Mouse (Mus musculus): ENCODE measurements around the gene Rgl2. TPM values are rescaled to one million over a fixed set of nuclear protein-coding genes. Genes with fewer than 3 reads are reported as not detected.
"Not testable (repeated sequence)": the region's sequence is repeated elsewhere in the genome, so short reads cannot be mapped to it uniquely, and the experiment has no call there.

Rgl2 gene
- total and polyA plus RNA-seq, 3 experiments: 24.9 to 43.6 TPM; not detected in 1

DNA sequence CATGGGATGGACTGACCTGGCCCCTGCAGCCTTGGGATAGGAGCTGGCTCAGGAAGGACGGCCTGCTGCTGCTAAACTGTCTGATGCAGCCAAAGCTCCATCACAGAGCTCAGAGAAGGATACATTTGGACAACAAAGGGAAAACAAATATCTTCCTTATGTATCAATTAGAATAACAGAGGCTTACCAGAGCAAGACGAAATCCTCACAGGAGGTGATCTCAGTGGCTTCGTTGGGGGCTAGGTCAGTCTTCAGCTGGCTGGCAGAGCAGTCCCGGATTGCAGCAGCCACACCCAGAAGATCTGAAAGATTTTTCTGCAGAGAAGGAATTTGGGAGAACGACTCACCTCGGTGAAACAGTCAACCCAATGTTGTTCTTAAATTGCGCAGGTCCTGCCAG lies 36.9 kb upstream of the Rgl2 start:
- no peaks in the 10 kb centered on the region for H3K27me3 ChIP-seq (ENCODE audit: control insufficient read depth in 1 of 2, insufficient read depth in 2 of 2, low read length in 2 of 2)
- peaks cover 26% of the 10 kb centered on the region for H3K79me2 ChIP-seq (ENCODE audit: control insufficient read depth, insufficient read depth, low read length, poor library complexity)
- H3K36me3 ChIP-seq (ENCODE audit: control insufficient read depth in 1 of 2, insufficient read depth in 2 of 2, low read length in 2 of 2): peaks cover 0 to 16% of the 10 kb centered on the region in 2 experiments; a peak in 2 of 4 replicates
- H3K9me3 ChIP-seq (replicated peaks; ENCODE audit: insufficient read depth, low read length): no peaks in the 10 kb centered on the region
- H3K9ac ChIP-seq (ENCODE audit: control insufficient read depth, low read depth, low read length, poor library complexity, severe bottlenecking): no peak overlapping the region
- H3K27ac ChIP-seq (ENCODE audit: control insufficient read depth, low read depth, low read length): no peak overlapping the region
- DNase-seq (ENCODE audit: low read depth, low spot score): no peak
- no peak overlapping the region for H3K4me3 ChIP-seq (ENCODE audit: control insufficient read depth in 1 of 2, insufficient read depth in 1 of 2, low read depth in 2 of 2, low read length in 2 of 2)
- peaks cover 5 to 18% of the 10 kb centered on the region in 2 experiments for H3K4me1 ChIP-seq (ENCODE audit: control insufficient read depth in 1 of 2, insufficient read depth in 2 of 2, low read length in 2 of 2)
- no peak for TF ChIP-seq RCOR1 (IDR thresholded peaks at IDR 0.05; ENCODE audit: low read depth, low read length)
- TF ChIP-seq TAL1 (IDR thresholded peaks at IDR 0.05; ENCODE audit: low read length): no peak

DNA sequence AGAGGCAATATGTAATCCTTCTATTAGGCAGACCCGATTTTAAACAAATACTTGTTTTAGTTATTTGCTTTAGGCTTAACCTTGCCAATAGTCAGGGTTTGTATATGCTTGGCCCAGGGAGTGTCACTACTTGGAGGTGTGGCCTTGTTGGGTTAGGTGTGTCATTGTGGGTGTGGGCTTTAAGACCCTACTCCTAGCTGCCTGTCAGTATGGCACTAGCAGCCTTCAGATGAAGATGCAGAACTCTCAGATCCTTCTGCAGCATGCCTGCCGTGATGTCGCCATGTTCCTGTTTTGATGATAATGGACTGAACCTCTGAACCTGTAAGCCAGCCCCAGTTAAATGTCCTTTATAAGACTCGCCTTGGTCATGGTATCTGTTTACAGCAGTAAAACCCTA lies 36.3 kb upstream of the Rgl2 start:
- Histone ChIP-seq H3K79me2 (ENCODE audit: control insufficient read depth, insufficient read depth, low read length, poor library complexity) (peaks cover 23% of the 10 kb centered on the region), H3K4me1 (ENCODE audit: control insufficient read depth in 1 of 2, insufficient read depth in 2 of 2, low read length in 2 of 2) (peaks cover 6 to 19% of the 10 kb centered on the region in 2 experiments), H3K36me3 (ENCODE audit: control insufficient read depth in 1 of 2, insufficient read depth in 2 of 2, low read length in 2 of 2) (peaks cover 0 to 17% of the 10 kb centered on the region in 2 experiments; a peak in 2 of 4 replicates)
- not testable (repeated sequence) for H3K27ac ChIP-seq (ENCODE audit: control insufficient read depth, low read depth, low read length); H3K9ac ChIP-seq (ENCODE audit: control insufficient read depth, low read depth, low read length, poor library complexity, severe bottlenecking); H3K27me3 ChIP-seq (ENCODE audit: control insufficient read depth in 1 of 2, insufficient read depth in 2 of 2, low read length in 2 of 2); H3K4me3 ChIP-seq (ENCODE audit: control insufficient read depth in 1 of 2, insufficient read depth in 1 of 2, low read depth in 2 of 2, low read length in 2 of 2); H3K9me3 ChIP-seq (replicated peaks; ENCODE audit: insufficient read depth, low read length); DNase-seq (ENCODE audit: low read depth, low spot score)

DNA sequence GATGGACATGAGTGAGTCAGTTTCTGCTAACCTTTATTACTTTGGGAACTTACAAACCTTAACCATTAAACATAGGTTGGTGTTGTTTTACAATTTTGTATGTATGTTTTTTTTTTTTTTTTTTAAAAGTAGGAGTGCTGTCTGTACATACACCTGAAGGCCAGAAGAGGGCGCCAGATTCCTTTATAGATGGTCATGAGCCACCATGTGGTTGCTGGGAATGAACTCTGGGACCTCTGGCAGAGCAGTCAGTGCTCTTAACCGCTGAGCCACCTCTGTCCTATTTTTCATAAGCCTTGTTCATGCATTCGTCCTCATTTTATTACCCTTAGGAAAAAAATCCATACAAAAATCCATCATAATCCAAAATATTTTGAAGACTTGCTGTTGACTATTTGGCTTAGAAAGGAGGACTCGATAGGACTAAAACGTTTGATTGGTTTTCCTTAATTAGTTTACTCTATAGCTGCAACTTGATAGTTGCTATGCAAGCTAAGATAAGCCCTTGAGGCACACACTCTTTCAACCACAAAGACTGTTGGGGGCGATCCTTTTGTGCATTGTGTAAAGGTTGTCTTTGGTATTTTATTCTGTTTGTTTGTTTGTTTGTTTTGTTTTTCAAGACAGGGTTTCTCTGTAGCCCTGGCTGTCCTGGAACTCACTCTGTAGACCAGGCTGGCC lies 32.1 kb upstream of the Rgl2 start:
- Histone ChIP-seq H3K79me2 (ENCODE audit: control insufficient read depth, insufficient read depth, low read length, poor library complexity) (no peaks in the 10 kb centered on the region), H3K36me3 (ENCODE audit: control insufficient read depth in 1 of 2, insufficient read depth in 2 of 2, low read length in 2 of 2) (peaks cover 0 to 14% of the 10 kb centered on the region in 2 experiments; a peak in 2 of 4 replicates), H3K4me1 (ENCODE audit: control insufficient read depth in 1 of 2, insufficient read depth in 2 of 2, low read length in 2 of 2) (peaks cover 13 to 32% of the 10 kb centered on the region in 2 experiments), H3K9ac (ENCODE audit: control insufficient read depth, low read depth, low read length, poor library complexity, severe bottlenecking) (peak overlapping the region; percentile 58), H3K4me3 (ENCODE audit: control insufficient read depth in 1 of 2, insufficient read depth in 1 of 2, low read depth in 2 of 2, low read length in 2 of 2) (peak overlapping the region; percentile 28 to 36), H3K27me3 (ENCODE audit: control insufficient read depth in 1 of 2, insufficient read depth in 2 of 2, low read length in 2 of 2) (no peaks in the 10 kb centered on the region), H3K27ac (ENCODE audit: control insufficient read depth, low read depth, low read length) (peak overlapping the region; percentile 76), H3K9me3 (replicated peaks; ENCODE audit: insufficient read depth, low read length) (no peaks in the 10 kb centered on the region)
- DNase-seq (ENCODE audit: low read depth, low spot score): peak; percentile 91
- peak; percentile 98 for TF ChIP-seq MYC (IDR thresholded peaks at IDR 0.05; ENCODE audit: low read depth, low read length)
- peak; percentile 93 for TF ChIP-seq ZNF384 (IDR thresholded peaks at IDR 0.05; ENCODE audit: low read depth, low read length)
- peak; percentile 69 for TF ChIP-seq GATA1 (IDR thresholded peaks at IDR 0.05; ENCODE audit: low read depth, low read length)
- TF ChIP-seq USF1 (IDR thresholded peaks at IDR 0.05; ENCODE audit: low read depth, low read length): peak; percentile 42; the same call in 1 of the 2 replicates
- peak; percentile 87 for TF ChIP-seq MXI1 (IDR thresholded peaks at IDR 0.05; ENCODE audit: low read depth, low read length)
- TF ChIP-seq MAX (IDR thresholded peaks at IDR 0.05; ENCODE audit: low read length): peak; percentile 64; the same call in 1 of the 2 replicates
- peak; percentile 79 for TF ChIP-seq ZC3H11A (IDR thresholded peaks at IDR 0.05; ENCODE audit: low read depth, low read length)
- no peak for TF ChIP-seq MYB (IDR thresholded peaks at IDR 0.05; ENCODE audit: low read depth, low read length)
- no peak for TF ChIP-seq UBTF (IDR thresholded peaks at IDR 0.05; ENCODE audit: borderline replicate concordance, insufficient read depth, low read depth, low read length)
- TF ChIP-seq SMC3 (IDR thresholded peaks at IDR 0.05; ENCODE audit: low read depth, low read length): peak; percentile 79
- TF ChIP-seq CTCF (IDR thresholded peaks at IDR 0.05 in 2 of 3, conservative IDR thresholded peaks at IDR 0.05 in 1 of 3; ENCODE audit: control insufficient read depth in 1 of 3, insufficient read depth in 1 of 3, low read depth in 2 of 3, low read length in 3 of 3, poor library complexity in 1 of 3, severe bottlenecking in 1 of 3): peak; percentile 64 to 84 (median 68)
- TF ChIP-seq CHD1 (IDR thresholded peaks at IDR 0.05; ENCODE audit: low read depth, low read length): no peak
- TF ChIP-seq MAFK (IDR thresholded peaks at IDR 0.05; ENCODE audit: borderline replicate concordance, low read depth, low read length): no peak
- peak; percentile 89; the same call in 1 of the 2 replicates for TF ChIP-seq SIN3A (IDR thresholded peaks at IDR 0.05; ENCODE audit: low read length)
- TF ChIP-seq RAD21 (IDR thresholded peaks at IDR 0.05; ENCODE audit: low read depth, low read length): peak; percentile 81
- TF ChIP-seq HCFC1 (IDR thresholded peaks at IDR 0.05; ENCODE audit: low read depth, low read length): peak; percentile 54
